Mouse (Mus musculus) megakaryocyte progenitor cell, adult 5-6 weeks (primary cell): ENCODE results near the gene Fndc1. TPM values are rescaled to one million over a fixed set of nuclear protein-coding genes. Genes with fewer than 3 reads are reported as not detected.
A peak's percentile ranks its signal among the peaks of the same experiment; 100 is the strongest.

Experiments used
- ATAC-seq: replicated peaks from 2 replicates; pipeline ENCODE4 v1.8.0; 2016; ENCODE audit warnings: mild to moderate bottlenecking, moderate TSS enrichment, inconsistent platforms; ENCODE audit not compliant: poor library complexity
- total RNA-seq, 2 experiments: library from RNA; stranded (forward) in 1 of 2; stranded (reverse) in 1 of 2; fragments of 157-497, 149-512 nt in 1 of 2; fragments of 200-1000 nt in 1 of 2; gene quantifications; 2 replicates each; pipeline versions ENCODE4 v1.2.3 to v1.2.4; 2015 to 2017

The Fndc1 gene
- total RNA-seq (2015) (0.12 TPM in 1 of 2 replicates, not detected in the other), total RNA-seq (2017) (not detected in 2 replicates)

- ATAC-seq = peak; percentile 73
These were observed at the start of gene Fndc1 for GRCm38 (mm10) chr17:7826819-7827515. TSS of gene Fndc1 (minus strand) at chr17:7827302.

GRCm38 (mm10) chr17:7876541-7876940 lies 49.4 kb upstream of the Fndc1 start:
- ATAC-seq = no peak

- no peak for ATAC-seq
These were observed 48.9 kb upstream of the Fndc1 start for GRCm38 (mm10) chr17:7875941-7876461.

GRCm38 (mm10) chr17:7874776-7875531 lies 47.9 kb upstream of the Fndc1 start:
- ATAC-seq = peak; percentile 69

- no peak for ATAC-seq
These were observed 46.3 kb upstream of the Fndc1 start for GRCm38 (mm10) chr17:7873382-7873781.

GRCm38 (mm10) chr17:7871800-7872199 lies 44.7 kb upstream of the Fndc1 start:
- ATAC-seq = no peak

GRCm38 (mm10) chr17:7870862-7871605 lies 43.9 kb upstream of the Fndc1 start:
- no peak for ATAC-seq

GRCm38 (mm10) chr17:7869114-7869513 lies 42.0 kb upstream of the Fndc1 start:
- peak; percentile 59 for ATAC-seq

- ATAC-seq = peak; percentile 89
These were observed 41.5 kb upstream of the Fndc1 start for GRCm38 (mm10) chr17:7868631-7869030.

- ATAC-seq = peak; percentile 30; the same call in 1 of the 2 replicates
These were observed 37.6 kb upstream of the Fndc1 start for GRCm38 (mm10) chr17:7864740-7865139.

- peak; percentile 79 for ATAC-seq
These were observed 36.6 kb upstream of the Fndc1 start for GRCm38 (mm10) chr17:7863745-7864144.

- peak; percentile 26 for ATAC-seq
These were observed 33.8 kb upstream of the Fndc1 start for GRCm38 (mm10) chr17:7860845-7861360.

GRCm38 (mm10) chr17:7857658-7858057 lies 30.6 kb upstream of the Fndc1 start:
- ATAC-seq = no peak

GRCm38 (mm10) chr17:7855851-7856250 lies 28.7 kb upstream of the Fndc1 start:
- ATAC-seq = peak; percentile 64

- no peak for ATAC-seq
These were observed 24.9 kb upstream of the Fndc1 start for GRCm38 (mm10) chr17:7851979-7852378.

- no peak for ATAC-seq
These were observed 24.4 kb upstream of the Fndc1 start for GRCm38 (mm10) chr17:7851527-7851926.

- ATAC-seq = peak; percentile 52
These were observed 23.1 kb upstream of the Fndc1 start for GRCm38 (mm10) chr17:7850246-7850645.

- ATAC-seq = no peak
These were observed 13.6 kb upstream of the Fndc1 start for GRCm38 (mm10) chr17:7840505-7841290.

- ATAC-seq = no peak
These were observed 484 bp upstream of the Fndc1 start for GRCm38 (mm10) chr17:7827586-7827985.

- ATAC-seq = no peak
These were observed 1.7 kb downstream of the Fndc1 start for GRCm38 (mm10) chr17:7825416-7825815.
